Mouse (Mus musculus) heart, embryonic 16.5 days (tissue): ENCODE measurements around the gene Epha8. TPM values are rescaled to one million over a fixed set of nuclear protein-coding genes. Genes with fewer than 3 reads are reported as not detected.

Experiments used
- ATAC-seq: fragments of 200-750 bp; cut with Nextera tagmentation; replicated peaks from 2 replicates; pipeline ENCODE4 v1.8.0; 2017; ENCODE audit warnings: moderate number of reproducible peaks; ENCODE audit not compliant: insufficient read depth, low FRiP score; ENCODE audit errors: extremely low read depth
- H3K27ac ChIP-seq: fragments of 300-500 bp; sonication (generic); 2 replicates; pipeline ENCODE4 v1.5.1; 2014; ENCODE audit warnings: mild to moderate bottlenecking, low read length, control low read depth, moderate library complexity
- H3K27me3 ChIP-seq: fragments of 300-500 bp; sonication (generic); 2 replicates; pipeline ENCODE4 v1.6.1; 2014; ENCODE audit warnings: low read length, mixed read lengths; ENCODE audit not compliant: control insufficient read depth, insufficient read depth
- H3K36me3 ChIP-seq: fragments of 300-500 bp; sonication (generic); 2 replicates; pipeline ENCODE4 v1.6.1; 2014; ENCODE audit not compliant: control insufficient read depth, insufficient read depth
- H3K4me1 ChIP-seq: fragments of 300-500 bp; sonication (generic); 2 replicates; pipeline ENCODE4 v1.6.1; 2014; ENCODE audit warnings: low read length, mixed read lengths; ENCODE audit not compliant: control insufficient read depth, insufficient read depth
- H3K4me2 ChIP-seq: fragments of 300-500 bp; sonication (generic); 2 replicates; pipeline ENCODE4 v1.6.1; 2014; ENCODE audit warnings: low read depth, mild to moderate bottlenecking, control low read depth, low read length
- H3K4me3 ChIP-seq: fragments of 300-500 bp; sonication (generic); 2 replicates; pipeline ENCODE4 v1.5.1; 2014; ENCODE audit warnings: mild to moderate bottlenecking, control low read depth, low read length
- H3K9ac ChIP-seq: fragments of 300-500 bp; sonication (generic); 2 replicates; pipeline ENCODE4 v1.6.1; 2014; ENCODE audit warnings: low read length, control low read depth
- H3K9me3 ChIP-seq: fragments of 300-500 bp; sonication (generic); replicated peaks from 2 replicates; pipeline ENCODE4 v1.6.1; 2016; ENCODE audit warnings: low read length; ENCODE audit not compliant: control insufficient read depth
- WGBS: fragments of 180-500 bp; shearing (Covaris S2); extraction: QIAGEN DNeasy Blood & Tissue Kit; methylation state at CpG from one replicate; pipeline ENCODE4 v1.1.7; 2014; 5-methylcytosine and 5-hydroxymethylcytosine counted together
- polyA plus RNA-seq: library from polyadenylated mRNA; unstranded; fragments of >200 nt; fragmentation: Nextera tagmentation; extraction: Ambion mirVana; gene quantifications from 2 replicates; pipeline ENCODE4 v1.2.1, GENCODE M21; 2015

Epha8 gene
- polyA plus RNA-seq, 1 experiment from 2014 or later: not detected

GRCm38 (mm10) chr4:136917165-136917524 is 39.5 kb downstream of the Epha8 start:
- Histone ChIP-seq H3K9me3 (no peaks in the 10 kb centered on the region), H3K27ac (no peak overlapping the region), H3K4me2 (no peak overlapping the region), H3K36me3 (no peaks in the 10 kb centered on the region), H3K27me3 (peaks cover 12% of the 10 kb centered on the region), H3K4me3 (no peak overlapping the region), H3K4me1 (no peaks in the 10 kb centered on the region), H3K9ac (no peak overlapping the region)
- no peak for ATAC-seq
- 34% methylated on average over 7 of the region's 7 CpGs for WGBS

GRCm38 (mm10) chr4:136916359-136917164 is 40.1 kb downstream of the Epha8 start:
- WGBS: 60% methylated on average over 20 of the region's 20 CpGs
- H3K36me3 ChIP-seq: no peaks in the 10 kb centered on the region
- no peak overlapping the region for H3K27ac ChIP-seq
- no peaks in the 10 kb centered on the region for H3K9me3 ChIP-seq
- no peak overlapping the region for H3K4me3 ChIP-seq
- peaks cover 17% of the 10 kb centered on the region for H3K27me3 ChIP-seq
- H3K9ac ChIP-seq: no peak overlapping the region
- no peaks in the 10 kb centered on the region for H3K4me1 ChIP-seq
- no peak for ATAC-seq
- H3K4me2 ChIP-seq: no peak overlapping the region

- Histone ChIP-seq H3K9me3 (no peaks in the 10 kb centered on the region), H3K27me3 (peaks cover 41% of the 10 kb centered on the region), H3K27ac (no peak overlapping the region), H3K4me3 (no peak overlapping the region), H3K9ac (no peak overlapping the region), H3K4me1 (no peaks in the 10 kb centered on the region), H3K4me2 (no peak overlapping the region), H3K36me3 (no peaks in the 10 kb centered on the region)
- no peak for ATAC-seq
- WGBS: 27% methylated on average over 9 of the region's 9 CpGs
These were observed 43.8 kb downstream of the Epha8 start for GRCm38 (mm10) chr4:136912841-136913240.

GRCm38 (mm10) chr4:136911804-136912203 is 44.8 kb downstream of the Epha8 start:
- H3K4me3 ChIP-seq: no peak overlapping the region
- WGBS: 32% methylated on average over 9 of the region's 9 CpGs
- no peak overlapping the region for H3K9ac ChIP-seq
- no peak for ATAC-seq
- H3K9me3 ChIP-seq: no peaks in the 10 kb centered on the region
- H3K4me1 ChIP-seq: no peaks in the 10 kb centered on the region
- H3K36me3 ChIP-seq: no peaks in the 10 kb centered on the region
- H3K27ac ChIP-seq: no peak overlapping the region
- no peak overlapping the region for H3K4me2 ChIP-seq
- peaks cover 45% of the 10 kb centered on the region for H3K27me3 ChIP-seq

GRCm38 (mm10) chr4:136911211-136911646 is 45.4 kb downstream of the Epha8 start:
- WGBS: 12% methylated on average over 17 of the region's 17 CpGs
- H3K27me3 ChIP-seq: peaks cover 51% of the 10 kb centered on the region

GRCm38 (mm10) chr4:136907809-136908208 is 48.8 kb downstream of the Epha8 start:
- H3K4me3 ChIP-seq: no peak overlapping the region
- no peak overlapping the region for H3K27ac ChIP-seq
- H3K36me3 ChIP-seq: no peaks in the 10 kb centered on the region
- peaks cover 79% of the 10 kb centered on the region for H3K27me3 ChIP-seq
- H3K9ac ChIP-seq: no peak overlapping the region
- H3K9me3 ChIP-seq: no peaks in the 10 kb centered on the region
- H3K4me2 ChIP-seq: no peak overlapping the region
- ATAC-seq: no peak
- H3K4me1 ChIP-seq: no peaks in the 10 kb centered on the region

More at GRCm38 (mm10) chr4:136911211-136911646, 45.4 kb downstream of the Epha8 start:
- Histone ChIP-seq H3K4me3 (no peak overlapping the region), H3K4me2 (no peak overlapping the region), H3K9ac (no peak overlapping the region), H3K27ac (no peak overlapping the region), H3K9me3 (no peaks in the 10 kb centered on the region), H3K4me1 (no peaks in the 10 kb centered on the region), H3K36me3 (no peaks in the 10 kb centered on the region)
- no peak for ATAC-seq

- Histone ChIP-seq H3K9ac (no peak overlapping the region), H3K4me3 (no peak overlapping the region), H3K27me3 (peaks cover 73% of the 10 kb centered on the region), H3K36me3 (no peaks in the 10 kb centered on the region), H3K4me2 (no peak overlapping the region), H3K4me1 (no peaks in the 10 kb centered on the region), H3K9me3 (no peaks in the 10 kb centered on the region), H3K27ac (no peak overlapping the region)
- WGBS: 11% methylated on average over 7 of the region's 7 CpGs
- no peak for ATAC-seq
These were observed 49.6 kb downstream of the Epha8 start for GRCm38 (mm10) chr4:136907033-136907432.

GRCm38 (mm10) chr4:136904767-136905539 is 51.7 kb downstream of the Epha8 start:
- no peak overlapping the region for H3K4me3 ChIP-seq
- H3K36me3 ChIP-seq: no peaks in the 10 kb centered on the region
- no peak overlapping the region for H3K27ac ChIP-seq
- H3K4me2 ChIP-seq: no peak overlapping the region
- H3K27me3 ChIP-seq: peaks cover 54% of the 10 kb centered on the region
- H3K9me3 ChIP-seq: no peaks in the 10 kb centered on the region
- no peaks in the 10 kb centered on the region for H3K4me1 ChIP-seq
- no peak for ATAC-seq
- H3K9ac ChIP-seq: no peak overlapping the region
- 3% methylated on average over 23 of the region's 23 CpGs for WGBS

- H3K27ac ChIP-seq: no peak overlapping the region
- H3K36me3 ChIP-seq: no peaks in the 10 kb centered on the region
- H3K4me2 ChIP-seq: no peak overlapping the region
- H3K9ac ChIP-seq: no peak overlapping the region
- H3K9me3 ChIP-seq: 0 out of 2 replicates have a peak, but pooled peaks cover 3% of the 10 kb centered on the region
- ATAC-seq: no peak
- H3K4me3 ChIP-seq: no peak overlapping the region
- WGBS: 58% methylated on average over 7 of the region's 7 CpGs
- no peaks in the 10 kb centered on the region for H3K4me1 ChIP-seq
- H3K27me3 ChIP-seq: peaks cover 52% of the 10 kb centered on the region
These were observed 57.5 kb downstream of the Epha8 start for GRCm38 (mm10) chr4:136899154-136899553.
